Mouse (Mus musculus): ENCODE measurements around the gene Rnf216. TPM values are rescaled to one million over a fixed set of nuclear protein-coding genes. Genes with fewer than 3 reads are reported as not detected.

Gene Rnf216
- total RNA-seq, 2 experiments from 2014 or later: 16.6 to 19.0 TPM

DNA sequence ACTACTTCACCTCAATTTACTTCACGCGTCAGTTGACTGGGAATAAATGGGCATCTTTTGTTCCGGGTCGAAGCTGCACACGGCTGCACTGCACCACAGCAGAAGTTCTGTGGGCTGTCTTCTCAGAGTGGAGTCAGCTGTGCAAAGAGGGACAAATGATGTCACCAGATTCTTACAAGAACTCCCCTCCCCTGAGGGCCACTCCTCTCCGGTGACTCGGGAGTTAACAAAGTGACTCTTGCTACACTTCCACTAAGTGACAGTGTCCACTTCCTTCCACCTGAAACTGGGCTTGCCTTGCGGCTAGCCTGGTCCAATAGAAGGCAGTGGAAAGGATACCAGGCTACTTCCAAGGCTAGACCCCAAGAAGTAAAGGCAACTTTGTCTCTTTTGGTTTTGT, 9.3 kb upstream of the Rnf216 start:
- intact Hi-C loops (cut with DNase I; ENCODE audit: low total_unique reads): no loop called here
- DNase-seq: no peak

DNA sequence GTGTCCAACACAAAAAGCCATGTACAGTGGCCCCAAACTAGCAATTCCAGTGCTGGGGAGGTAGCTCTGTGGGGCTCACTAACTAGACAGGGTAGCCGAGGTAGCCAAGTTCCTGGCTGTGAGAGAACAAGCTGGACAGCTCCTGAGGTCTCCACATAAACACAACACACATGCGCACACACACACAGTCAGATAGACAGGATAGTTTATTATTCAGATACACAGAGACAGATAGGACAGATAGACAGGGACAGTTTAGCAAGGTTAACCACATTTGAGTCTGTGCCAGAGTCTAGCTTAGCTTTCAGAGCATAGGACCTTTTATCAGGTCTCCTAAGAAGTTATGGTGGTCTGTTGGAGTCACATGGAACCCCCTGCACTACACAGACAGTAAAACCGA, 6.0 kb downstream of the Rnf216 start:
- no peak for DNase-seq
- intact Hi-C loops (cut with DNase I; ENCODE audit: low total_unique reads): no loop called here

DNA sequence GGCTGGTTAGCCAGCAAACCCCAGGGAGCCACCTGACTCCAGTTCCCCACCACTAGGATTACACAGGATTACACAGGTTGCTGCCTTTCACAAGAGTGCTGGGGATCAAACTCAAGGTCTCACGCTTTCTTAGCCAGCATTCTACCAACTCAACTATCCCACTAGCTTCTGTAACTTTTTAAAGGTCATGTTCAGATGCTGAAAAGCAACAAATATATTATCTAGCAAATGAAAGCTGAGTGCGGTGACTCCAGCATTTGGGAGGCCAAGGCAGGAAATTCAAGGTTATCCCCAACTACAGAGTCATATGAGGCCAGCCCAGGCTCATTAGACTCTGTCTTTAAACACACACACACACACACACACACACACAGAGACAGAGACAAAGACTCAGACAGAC, 9.6 kb downstream of the Rnf216 start:
- DNase-seq: no peak

DNA sequence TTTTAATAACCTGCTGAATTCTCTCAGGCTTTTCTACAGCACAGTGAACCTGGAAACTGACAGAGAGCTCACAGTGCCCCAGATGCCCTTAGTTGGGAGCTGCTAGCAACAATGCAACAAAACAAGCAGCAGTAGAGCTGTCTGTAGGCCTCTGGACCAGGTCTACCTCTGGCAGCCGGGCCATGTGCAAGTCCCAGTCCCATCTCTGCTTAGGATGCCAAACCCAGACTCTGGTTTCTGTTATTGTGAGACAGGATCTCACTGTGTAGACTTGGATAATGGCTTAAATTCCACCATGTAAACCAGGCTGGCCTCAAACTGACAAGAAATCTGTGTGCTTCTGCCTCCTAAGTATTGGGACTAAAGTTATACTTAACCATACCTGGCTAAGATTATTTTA, 11.2 kb downstream of the Rnf216 start:
- intact Hi-C loops (cut with DNase I; ENCODE audit: low total_unique reads): no loop called here

More for the DNA sequence above, 9.6 kb downstream of the Rnf216 start:
- intact Hi-C loops (cut with DNase I; ENCODE audit: low total_unique reads): no loop called here

DNA sequence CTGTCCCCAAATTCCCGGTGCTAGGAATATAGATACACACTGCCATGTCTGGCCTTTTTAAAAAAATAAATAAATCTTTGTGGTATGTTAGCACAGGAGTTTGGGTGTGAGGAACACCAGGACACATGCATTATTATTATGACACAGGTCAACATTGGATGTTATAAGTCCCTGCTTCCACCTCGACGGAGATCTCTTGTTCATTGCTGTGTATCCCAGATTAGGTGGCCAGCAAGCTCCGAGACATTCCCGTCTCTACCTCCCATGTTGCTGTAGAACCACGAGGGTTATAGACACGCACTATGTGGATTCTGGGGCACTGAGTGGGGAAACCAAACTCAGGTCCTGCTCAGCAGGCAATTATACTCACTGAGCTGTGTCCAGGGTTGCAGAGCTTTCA, 17.5 kb downstream of the Rnf216 start:
- intact Hi-C loops (cut with DNase I; ENCODE audit: low total_unique reads): no loop called here
- no peak for DNase-seq

More for the DNA sequence above, 11.2 kb downstream of the Rnf216 start:
- DNase-seq: no peak

DNA sequence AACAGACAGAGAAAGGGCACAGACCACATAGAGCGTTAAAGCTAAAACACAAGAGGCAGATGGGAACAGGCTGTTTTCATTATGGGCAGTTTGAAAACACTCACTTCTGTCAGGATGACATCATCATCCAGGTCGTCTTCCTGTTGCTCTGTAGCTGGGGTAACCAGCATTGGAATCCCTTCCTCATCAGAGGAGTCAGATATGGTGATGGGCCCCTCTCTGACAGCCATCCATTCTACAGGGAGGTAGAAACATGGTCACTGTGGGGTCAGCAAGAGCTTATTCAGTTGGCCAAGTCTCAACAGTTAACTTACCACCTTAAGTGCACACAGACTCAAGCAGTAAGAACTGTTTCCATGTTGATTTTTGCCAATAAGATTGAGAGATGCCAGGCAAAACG, 19.9 kb downstream of the Rnf216 start:
- intact Hi-C loops (cut with DNase I; ENCODE audit: low total_unique reads): no loop called here
- no peak for DNase-seq

DNA sequence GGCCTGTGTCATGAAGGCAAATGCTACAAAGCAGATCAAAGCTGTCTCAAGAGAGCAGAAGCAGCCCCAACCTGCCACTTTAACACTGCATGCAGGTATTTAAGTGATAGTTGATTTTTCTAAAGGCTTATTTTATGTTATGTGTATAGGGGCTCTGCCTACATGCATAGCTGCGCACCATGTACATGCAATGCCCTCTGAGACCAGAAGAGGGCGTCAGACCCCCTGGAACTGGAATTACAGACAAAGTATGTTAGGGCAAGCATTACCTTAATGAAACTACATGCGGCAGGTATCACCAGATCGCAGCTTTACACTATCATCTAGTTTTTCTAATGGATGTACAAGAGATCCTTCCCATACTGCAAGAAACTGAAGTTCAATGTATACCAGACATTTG, 27.9 kb downstream of the Rnf216 start:
- DNase-seq: peak; percentile 9
- intact Hi-C loops (cut with DNase I; ENCODE audit: low total_unique reads): no loop called here

DNA sequence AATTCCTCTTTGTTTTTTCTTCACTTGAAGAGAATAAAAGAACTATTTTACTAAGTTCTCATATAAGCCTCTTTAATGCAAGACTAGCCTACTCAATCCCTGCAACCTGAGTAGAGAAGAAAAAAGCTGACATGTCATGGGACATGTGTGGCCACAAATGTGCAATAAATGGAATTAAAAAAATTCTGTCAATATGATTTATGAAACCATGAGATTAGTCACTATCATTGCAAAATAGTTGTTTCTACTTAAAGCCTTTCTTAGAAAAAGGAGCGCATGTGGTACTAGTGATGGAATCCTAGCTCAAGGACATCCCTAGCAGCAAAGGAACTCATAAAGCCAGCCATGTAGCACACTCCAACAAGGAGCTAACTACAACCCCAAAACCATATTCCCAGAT, 33.0 kb downstream of the Rnf216 start:
- intact Hi-C loops (cut with DNase I; ENCODE audit: low total_unique reads): no loop called here
- no peak for DNase-seq

DNA sequence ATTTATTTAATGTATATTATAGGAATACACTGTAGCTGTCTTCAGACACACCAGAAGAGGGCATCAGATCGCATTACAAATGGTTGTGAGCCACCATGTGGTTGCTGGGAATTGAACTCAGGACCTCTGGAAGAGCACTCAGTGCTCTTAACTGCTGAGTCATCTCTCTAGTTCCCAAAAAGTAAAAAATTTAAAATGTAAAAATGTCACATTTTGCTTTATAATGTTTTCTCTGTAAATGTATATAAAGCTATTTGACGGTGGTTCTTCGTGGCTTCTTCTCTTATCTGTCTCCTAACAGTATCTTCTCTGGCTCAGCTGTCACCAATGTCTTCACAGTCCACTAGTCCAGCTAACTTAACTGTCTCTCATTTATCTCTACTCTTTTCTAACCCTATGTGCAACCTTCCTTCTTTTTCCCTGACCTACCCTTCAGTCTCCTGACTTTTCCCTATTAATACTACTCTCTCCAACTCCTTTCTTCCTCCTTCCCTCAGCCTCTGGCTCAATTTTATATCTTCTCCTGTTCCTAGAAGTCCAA, 36.1 kb downstream of the Rnf216 start:
- intact Hi-C loops (cut with DNase I; ENCODE audit: low total_unique reads): no loop called here
- no peak for DNase-seq

DNA sequence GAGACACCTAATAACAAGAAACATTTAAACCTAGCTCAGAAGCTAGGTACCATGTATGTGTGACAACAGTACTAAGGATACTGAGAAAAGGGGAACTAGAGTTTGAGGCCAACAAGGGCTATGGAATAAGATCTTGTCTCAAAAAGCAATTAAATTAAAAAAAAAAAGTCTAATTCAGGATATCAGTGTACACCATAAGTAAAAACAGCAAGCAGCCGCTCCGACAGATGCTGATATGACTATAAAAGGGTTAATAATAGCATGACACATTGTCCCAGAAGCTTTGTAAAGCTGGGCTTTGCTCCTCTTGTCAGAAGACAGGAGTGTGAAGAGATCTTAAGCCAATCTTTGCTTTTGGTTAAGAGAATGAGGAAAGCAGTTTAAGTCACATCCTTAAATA, 36.8 kb downstream of the Rnf216 start:
- no peak for DNase-seq
- intact Hi-C loops (cut with DNase I; ENCODE audit: low total_unique reads): no loop called here

DNA sequence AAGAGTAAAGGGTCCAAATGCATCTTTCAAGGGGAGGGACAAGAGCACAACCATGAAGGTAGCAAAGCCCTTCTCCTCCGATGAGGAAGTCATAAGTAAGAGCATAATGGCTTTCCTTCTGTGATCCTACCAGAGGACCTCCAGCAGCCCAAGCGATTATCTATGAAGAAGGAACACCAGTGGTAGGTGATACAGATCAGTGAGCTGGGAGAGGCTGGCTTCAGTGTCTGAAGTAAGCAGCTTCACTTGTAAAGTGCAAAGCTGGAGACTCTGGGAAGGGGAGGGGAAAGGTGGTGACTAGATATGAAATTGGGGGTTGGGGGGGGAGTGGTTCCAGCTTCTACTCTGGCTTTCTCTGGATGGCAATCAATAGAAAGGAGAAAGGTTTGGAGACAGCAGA, 43.7 kb downstream of the Rnf216 start:
- intact Hi-C loops (cut with DNase I; ENCODE audit: low total_unique reads): loop anchor here (10.0 kb wide), 1 partner anchor 194 kb away; no protein-coding TSS in a partner anchor
- no peak for DNase-seq

DNA sequence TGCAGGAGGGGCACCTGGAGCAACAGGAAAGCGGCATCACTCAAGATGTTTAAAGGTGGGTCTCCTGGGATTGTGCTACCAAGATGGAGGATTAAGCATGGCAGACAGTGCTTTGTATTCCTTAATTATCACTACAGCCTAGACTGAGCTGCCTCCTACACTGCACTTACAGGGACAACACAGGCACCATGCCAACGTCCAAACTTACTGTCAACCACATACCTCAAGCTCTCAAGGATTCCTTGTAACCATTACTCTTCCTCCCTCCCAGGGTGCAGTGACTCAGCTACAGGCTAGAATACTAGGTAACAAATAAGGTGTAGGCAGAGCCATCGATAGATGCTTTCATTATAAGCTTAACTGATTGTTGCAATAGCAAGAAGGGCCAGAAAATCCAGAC, 44.4 kb downstream of the Rnf216 start:
- intact Hi-C loops (cut with DNase I; ENCODE audit: low total_unique reads): loop anchor here (10.0 kb wide), 1 partner anchor 194 kb away; no protein-coding TSS in a partner anchor
- no peak for DNase-seq

DNA sequence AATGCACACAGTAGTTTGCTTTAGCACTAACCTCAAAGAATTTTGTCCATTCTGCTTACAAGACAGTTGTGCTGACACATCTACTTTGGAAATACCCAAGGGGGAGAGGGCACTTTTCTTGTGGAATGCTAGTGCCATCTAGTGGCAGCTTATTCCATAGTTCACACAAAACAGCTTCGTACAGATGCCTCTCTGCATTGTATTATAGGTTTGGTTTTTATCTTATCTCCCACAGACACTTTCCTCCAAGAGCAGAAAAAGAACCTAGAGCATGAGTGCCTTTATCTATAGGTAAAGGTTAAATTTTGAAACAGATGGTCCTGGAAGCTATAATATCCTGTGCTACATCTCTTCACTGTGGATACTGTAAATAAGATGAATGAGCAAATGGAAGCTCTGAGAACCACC, 46.2 kb downstream of the Rnf216 start:
- peak; percentile 43 for DNase-seq
- intact Hi-C loops (cut with DNase I; ENCODE audit: low total_unique reads): loop anchor here (2.0 to 10.0 kb wide), 2 partner anchors 130 to 192 kb away; no protein-coding TSS in a partner anchor

DNA sequence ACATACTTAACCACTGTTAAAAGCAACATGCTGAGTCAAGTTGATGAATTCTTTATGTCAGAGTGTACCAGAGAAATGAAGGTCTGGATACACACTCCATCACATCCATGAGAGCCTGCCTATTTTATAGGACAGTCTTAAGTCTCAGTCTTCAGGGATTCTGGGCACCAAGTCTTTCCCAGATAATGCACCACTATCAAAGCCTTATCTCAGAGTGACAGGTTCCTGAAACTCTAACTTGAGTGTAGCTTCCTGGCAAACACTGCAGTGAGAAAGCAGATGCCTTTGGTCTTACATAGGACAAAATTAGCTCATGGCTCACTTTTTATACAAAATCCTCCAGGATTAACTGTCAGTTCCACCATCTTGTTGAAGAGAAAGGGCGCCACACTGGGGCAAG, 46.7 kb downstream of the Rnf216 start:
- intact Hi-C loops (cut with DNase I; ENCODE audit: low total_unique reads): loop anchor here (2.0 to 10.0 kb wide), 2 partner anchors 129 to 191 kb away; no protein-coding TSS in a partner anchor

DNA sequence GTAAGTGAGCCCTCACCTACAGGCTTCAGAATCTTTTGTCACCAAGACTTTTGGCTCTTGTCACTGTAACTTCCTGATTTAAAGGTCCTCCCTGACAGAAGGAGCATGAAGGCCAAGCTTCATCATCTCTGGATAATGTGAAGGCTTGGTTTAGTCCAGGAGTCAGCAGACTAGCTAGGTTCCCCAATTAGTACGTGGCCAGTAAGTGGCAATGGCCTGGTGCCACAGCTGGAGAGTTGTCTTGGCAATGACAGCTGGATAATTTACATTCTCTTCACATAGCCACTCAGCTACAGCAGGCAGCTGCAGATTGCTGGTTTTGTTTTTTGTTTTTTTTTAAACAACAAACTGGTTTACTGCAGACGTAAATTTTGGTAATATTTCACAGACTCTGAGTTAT, 47.6 kb downstream of the Rnf216 start:
- no peak for DNase-seq
- intact Hi-C loops (cut with DNase I; ENCODE audit: low total_unique reads): loop anchor here (10.0 kb wide), 1 partner anchor 190 kb away; no protein-coding TSS in a partner anchor

More for the DNA sequence above, 46.7 kb downstream of the Rnf216 start:
- DNase-seq: no peak

DNA sequence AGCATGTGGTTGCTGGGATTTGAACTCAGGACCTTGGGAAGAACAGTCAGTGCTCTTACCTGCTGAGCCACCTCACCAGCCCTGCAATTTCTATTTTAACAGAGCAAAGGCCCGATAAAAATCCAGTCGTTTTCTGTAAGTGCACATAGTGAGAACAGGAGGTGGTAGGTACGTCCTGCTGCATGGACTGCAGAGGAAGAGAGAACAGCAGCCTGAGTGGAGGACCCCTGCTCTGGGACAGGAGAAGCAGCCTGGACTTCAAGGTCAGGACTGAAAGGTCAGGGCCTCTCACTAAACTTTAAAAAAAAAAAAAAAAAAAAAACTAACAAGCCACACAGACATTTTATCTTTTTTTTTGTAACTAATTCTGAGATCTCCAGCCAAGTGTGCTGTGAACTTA, 50.5 kb downstream of the Rnf216 start:
- intact Hi-C loops (cut with DNase I; ENCODE audit: low total_unique reads): loop anchor here (10.0 kb wide), 1 partner anchor 187 kb away; no protein-coding TSS in a partner anchor
- no peak for DNase-seq

DNA sequence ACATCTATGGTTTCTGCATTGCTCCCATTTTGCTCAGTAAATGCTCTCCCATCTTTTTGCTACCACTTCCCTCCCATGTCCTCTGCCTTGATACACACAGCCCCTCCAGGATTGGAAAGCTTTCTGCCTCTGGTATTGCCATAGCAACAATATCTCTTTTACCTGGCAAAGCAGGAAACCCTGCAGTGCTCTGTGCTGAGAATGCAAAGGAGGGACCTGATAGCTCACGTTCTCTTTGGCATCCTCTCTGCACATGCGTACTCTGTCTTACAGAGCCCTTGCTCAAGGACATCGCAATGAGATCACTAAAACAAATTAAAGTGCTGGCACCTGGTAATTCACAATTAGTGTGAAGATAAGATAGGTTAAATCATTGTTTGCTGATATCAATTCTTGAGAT, 51.3 kb downstream of the Rnf216 start:
- intact Hi-C loops (cut with DNase I; ENCODE audit: low total_unique reads): loop anchor here (10.0 kb wide), 1 partner anchor 187 kb away; no protein-coding TSS in a partner anchor
- DNase-seq: no peak

DNA sequence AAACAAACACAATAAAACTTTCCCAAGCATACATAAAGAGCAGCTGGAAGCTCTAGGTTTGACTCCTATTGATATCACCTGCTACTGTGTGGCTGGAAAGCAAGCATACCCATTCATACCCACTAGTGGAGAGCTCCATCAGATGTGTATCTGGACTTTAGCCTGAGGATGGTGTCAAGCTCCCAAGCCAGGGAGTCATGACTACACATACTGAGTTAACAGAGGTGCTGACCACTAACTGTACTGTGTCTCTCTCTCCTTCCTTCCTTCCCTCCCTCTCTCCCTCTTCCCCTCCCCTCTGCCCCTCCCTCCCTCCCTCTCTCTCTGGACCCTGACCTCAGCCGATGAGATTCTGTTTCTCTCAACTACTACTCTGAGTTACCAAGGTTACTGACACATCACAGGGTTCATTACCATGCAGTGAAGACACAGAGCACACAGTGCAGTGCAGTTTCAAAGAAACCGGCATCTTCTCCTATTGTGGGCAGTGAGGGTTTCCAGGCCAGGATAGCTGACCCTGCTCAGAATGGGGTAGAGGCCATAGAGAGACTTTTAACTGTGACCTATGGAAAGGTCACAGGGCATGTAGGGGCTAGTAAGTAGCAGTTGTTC, 51.9 kb downstream of the Rnf216 start:
- no peak for DNase-seq
- intact Hi-C loops (cut with DNase I; ENCODE audit: low total_unique reads): loop anchor here (10.0 kb wide), 1 partner anchor 186 kb away; no protein-coding TSS in a partner anchor

DNA sequence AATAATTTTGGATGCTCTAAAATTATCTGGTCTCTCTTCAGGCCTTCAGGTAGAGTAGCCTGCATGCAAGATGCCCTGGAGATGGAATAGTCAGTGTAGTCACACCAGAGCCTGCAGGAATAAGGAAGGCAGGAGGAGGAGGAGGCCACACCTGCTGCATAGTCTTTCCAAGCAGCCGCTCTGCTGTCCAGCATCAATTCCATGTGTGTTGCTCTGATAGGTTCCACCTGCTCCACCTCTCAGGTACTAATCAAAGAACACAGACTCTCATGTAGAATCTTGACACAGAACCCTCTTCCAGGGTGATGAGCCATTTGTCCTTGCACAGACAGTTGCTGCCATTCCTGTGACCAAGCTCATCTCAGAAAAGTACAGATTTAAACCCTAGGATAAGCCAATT, 52.8 kb downstream of the Rnf216 start:
- DNase-seq: no peak
- intact Hi-C loops (cut with DNase I; ENCODE audit: low total_unique reads): loop anchor here (10.0 kb wide), 1 partner anchor 185 kb away; no protein-coding TSS in a partner anchor

DNA sequence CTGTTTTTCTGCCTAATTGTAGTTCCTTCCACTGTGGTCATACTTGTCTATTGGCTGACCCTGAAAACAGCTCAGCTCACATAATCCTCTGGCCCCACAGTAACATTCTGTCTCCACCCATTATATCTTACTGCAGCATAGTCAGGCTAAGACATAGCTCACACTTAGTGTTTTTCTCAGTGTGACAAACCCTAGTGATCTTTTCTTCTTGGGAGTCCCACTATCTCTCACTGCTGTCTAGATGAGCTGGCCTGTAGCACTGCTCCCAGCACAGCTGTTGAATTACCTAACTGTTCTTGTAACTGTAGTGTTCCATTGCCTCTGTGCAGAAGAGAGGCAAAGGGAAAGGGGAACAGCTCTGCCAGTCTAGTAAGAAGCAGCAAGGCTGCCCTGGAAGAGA, 53.6 kb downstream of the Rnf216 start:
- DNase-seq: no peak

DNA sequence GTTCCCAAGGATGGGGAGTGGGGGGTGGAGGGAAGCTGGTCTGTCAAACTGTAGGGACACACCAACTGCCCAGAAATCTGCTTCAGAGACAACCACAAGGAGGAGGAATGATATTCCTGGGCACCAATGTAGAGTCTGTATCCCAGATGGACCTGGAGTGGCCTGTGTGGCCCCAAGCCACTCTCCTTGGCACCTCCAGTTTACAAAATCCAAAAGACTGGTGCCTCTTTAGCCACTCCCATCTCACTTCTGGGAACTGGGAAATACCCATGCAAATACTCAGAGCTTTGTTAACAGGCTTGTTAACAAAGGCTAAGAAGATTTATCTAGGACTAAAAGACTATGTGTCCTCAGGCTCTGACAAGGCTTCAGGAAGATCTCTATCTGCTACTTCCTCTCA, 54.1 kb downstream of the Rnf216 start:
- intact Hi-C loops (cut with DNase I; ENCODE audit: low total_unique reads): no loop called here
- no peak for DNase-seq

More for the DNA sequence above, 53.6 kb downstream of the Rnf216 start:
- intact Hi-C loops (cut with DNase I; ENCODE audit: low total_unique reads): no loop called here
